Mouse (Mus musculus) CD4-positive, CD25-positive, alpha-beta regulatory T cell, adult 4 months (primary cell): ENCODE data around the gene Cd81. TPM values are rescaled to one million over a fixed set of nuclear protein-coding genes. Genes with fewer than 3 reads are reported as not detected.

ENCODE experiments used
- ATAC-seq: one replicate; pipeline ENCODE4 v1.8.0; 2017
- polyA plus RNA-seq, 2 experiments: library from polyadenylated mRNA; unstranded; fragments of 100-300 nt; shearing (Covaris generic); gene quantifications; one replicate each; pipeline ENCODE4 v1.2.1; 2017

Cd81 gene
- polyA plus RNA-seq = 100 to 1,000 TPM; 290 to 354 TPM

DNA sequence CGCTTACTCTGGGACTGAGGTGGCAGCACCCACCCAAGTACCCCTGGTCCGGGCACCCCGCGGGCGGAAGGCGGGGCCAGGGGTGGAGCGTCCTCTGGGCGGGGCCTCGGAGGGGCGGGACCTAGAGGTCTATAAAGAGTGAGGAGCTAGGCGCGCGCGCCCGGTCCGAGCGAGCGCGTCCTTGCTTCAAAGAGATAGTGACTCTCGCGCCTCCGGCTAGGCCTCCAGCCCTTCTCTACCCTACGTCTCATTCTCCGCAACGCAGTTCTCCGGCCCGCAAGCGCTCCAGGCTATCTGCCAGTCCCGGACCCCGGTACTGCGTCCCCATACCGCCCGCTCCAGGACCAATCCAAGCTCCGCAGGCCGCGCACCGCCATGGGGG lies at the start of gene Cd81:
TSS of gene Cd81 (plus strand) at position 114 of the 382 bp plus-strand sequence.
- peak; percentile 83 for ATAC-seq

DNA sequence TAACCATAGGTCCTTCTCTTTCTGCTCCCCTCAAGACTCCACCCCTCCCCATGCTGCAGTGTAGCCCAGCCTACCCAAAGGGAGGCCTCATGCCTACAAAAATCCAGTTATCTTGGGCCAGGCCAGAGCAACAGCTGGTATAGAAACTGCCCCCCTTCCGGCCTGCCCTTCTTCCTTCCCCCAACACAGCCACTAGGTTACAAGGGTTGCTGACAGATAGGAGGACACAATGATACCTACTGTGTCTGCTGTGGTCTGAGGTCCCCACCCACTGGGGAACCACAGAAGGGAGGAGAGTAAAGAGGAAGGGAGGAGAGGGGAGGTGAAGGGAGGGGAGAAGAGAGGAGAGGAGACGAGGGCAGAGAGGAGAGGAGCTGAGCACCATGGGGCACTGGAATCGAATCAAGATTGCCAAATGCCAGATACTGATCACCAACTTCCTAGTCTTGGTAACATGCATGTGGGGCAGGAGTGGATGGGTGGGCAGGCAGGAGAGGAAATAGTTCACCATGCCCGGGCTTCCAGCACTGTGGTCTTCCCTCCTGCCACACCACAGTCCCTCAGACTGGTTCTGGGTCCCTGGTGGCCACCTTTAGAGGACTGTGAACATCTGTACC lies 47.7 kb upstream of the Cd81 start, which contains the start of gene Tspan32:
TSS of gene Tspan32 (plus strand) at position 320 of the 617 bp plus-strand sequence.
- peak; percentile 67 for ATAC-seq

DNA sequence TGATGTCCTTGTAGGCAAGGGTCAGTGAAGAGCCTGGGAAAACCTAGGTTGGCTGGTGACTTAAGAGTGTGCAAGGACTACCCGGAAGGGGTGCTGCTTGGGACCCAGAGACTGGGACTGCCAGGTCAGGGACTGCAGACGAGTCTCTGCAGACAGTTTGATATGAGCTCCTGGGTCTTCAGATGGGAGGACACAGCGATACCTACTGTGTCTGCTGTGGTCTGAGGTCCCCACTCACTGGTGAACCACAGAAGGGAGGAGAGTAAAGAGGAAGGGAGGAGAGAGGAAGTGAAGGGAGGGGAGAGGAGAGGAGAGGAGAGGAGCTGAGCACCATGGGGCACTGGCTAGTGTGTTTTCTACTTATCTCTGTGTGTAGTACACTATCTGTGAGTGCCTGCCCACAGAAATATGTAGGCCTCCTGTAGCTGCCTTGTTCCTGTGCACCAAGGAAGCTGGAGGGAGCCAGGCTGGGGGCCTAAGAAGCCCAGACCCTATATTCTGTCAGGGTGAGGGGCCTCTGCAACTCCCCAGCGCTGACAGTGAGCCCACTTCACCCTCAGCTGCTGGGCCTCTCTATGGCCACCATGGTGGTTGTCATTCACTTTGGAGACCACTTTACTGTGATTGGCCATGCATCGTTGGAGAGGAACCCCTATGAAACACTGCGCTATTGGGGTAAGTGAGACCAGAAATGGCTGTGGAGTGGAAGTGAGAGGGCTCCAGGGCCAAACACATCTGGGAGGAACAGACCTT lies 47.0 kb upstream of the Cd81 start:
- peak; percentile 48 for ATAC-seq

DNA sequence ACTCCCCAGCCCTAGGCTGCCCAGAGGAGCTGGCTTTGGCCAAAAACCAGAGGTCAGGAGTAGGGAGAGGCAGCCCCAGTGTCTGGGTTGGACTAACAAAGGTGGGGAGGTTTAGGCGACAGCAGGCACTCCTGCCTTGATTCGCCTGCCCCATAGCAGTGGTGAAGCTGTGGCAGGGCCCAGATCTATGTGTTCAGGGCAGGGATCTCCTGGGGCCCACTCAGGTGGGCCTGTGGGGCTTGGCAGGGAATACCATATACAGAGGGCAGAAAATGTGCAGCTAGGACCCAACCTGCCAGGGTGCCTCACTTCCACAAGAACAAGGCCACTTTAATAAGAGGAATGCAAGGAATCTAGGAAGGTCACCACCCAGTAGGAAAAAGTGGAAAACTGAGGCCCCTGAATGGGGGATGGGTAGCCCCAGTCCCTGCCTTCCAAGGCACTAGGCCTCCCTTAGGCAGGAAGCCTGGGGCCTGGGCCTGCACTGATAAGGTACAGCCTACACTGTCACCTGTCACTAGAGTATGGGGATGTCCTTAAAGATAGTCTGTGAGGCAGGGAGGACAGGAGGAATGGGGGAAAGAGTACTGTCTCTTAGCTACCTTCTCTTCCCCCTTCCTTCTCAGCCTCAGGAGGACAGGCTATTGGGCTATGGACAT lies 46.3 kb upstream of the Cd81 start:
- no peak for ATAC-seq

DNA sequence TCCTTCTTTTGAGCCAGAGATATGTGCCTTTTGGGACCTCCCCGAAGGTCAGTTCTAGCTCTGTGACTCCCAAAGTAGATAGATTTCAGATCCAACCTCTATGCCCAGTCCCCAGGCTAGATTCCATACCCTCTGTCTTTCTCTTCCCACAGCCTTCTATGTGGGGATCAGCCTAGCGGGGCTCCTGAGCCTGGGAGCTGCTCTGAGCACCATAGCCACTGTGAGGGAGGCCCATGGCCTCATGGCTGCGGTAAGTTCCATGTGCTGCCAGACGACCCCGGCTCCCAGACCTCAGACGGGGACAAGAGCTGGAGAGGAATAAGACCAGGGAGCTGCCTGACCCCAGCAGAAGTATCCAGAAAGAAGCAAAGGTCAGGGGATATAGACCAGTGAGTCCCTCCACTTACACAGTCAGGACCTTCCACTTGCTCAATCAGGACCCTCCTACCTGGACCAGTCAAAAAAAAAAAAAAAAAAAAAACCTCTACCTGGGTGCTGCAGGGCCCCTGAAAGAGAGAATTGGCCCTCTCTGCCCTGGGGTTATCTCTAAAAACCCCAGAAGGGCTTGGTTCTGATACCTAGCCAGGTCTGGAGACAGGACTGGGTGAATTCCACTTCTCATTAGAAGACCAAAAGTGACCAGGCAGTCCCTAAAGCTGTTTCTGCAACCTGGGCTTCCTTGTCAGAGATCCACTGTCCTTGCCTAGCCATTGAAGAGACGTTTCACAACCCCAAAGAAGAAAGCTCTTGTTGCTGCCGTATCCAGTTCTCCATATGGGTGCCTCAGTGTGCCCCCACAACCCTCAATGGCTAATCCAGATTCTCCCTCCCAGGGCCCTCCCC lies 45.6 kb upstream of the Cd81 start:
- ATAC-seq = no peak

DNA sequence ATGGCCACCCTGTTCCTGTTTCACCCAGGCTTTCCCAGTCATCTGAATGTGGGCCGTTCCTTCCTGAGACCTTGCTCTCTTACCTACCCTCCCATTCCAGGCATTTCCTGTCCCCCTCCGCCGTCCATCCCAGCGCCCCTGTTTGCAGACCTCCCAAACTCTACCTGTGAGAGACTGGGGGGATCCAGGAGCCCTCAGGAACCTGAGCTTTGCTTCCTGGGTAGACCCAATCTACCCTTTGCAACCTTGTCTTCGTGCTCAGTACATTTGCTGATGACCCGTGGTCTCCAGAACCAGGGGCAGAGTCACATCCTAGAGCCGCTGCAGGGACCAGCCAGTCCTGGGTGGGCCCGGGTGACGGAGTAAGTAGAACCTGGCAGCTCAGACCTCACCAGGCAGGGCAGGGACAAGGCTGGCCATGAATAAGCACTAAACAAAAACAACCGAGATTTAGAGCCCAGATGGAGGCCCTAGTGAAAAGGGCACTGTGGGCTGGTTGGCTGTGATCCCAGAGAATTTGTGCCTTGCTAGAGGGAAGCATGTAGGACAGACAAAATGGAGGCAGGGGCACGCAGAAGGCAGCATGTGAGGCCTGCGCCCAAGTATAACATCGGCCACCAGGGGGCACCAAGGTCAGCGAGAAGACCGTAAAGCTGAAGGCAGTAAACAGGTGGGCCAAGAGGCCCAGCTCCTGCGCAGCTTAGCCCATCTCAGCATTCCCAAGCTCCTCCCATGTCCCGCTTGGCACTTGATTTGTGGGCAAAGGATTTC lies 44.8 kb upstream of the Cd81 start:
- peak; percentile 50 for ATAC-seq

DNA sequence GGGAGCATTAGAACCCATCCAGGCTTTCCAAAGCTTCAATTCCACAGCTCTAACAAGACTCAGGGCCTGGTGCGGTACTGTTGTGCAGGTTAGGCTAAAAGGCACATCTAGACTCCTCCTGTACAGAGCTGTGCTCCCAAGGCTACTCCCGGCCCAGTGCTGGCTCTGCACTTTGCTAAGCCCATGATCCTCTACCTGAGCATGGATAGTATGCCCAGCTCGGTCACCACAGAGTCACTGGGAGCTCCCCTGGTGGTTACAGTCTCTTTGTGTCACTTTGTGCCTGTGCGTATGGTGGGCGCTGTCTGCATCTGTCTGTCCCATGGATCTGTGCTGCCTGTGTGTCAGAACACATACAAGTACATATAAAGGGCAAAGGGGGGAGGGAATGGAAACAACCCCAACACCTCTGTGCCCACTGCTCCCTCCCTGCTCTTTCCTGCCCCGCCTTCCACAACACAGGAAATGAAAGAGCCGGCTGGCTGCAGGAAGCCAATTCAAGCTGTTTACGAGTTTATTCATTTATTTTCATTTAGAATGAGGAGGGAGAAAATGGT lies 44.1 kb upstream of the Cd81 start:
- peak; percentile 64 for ATAC-seq

DNA sequence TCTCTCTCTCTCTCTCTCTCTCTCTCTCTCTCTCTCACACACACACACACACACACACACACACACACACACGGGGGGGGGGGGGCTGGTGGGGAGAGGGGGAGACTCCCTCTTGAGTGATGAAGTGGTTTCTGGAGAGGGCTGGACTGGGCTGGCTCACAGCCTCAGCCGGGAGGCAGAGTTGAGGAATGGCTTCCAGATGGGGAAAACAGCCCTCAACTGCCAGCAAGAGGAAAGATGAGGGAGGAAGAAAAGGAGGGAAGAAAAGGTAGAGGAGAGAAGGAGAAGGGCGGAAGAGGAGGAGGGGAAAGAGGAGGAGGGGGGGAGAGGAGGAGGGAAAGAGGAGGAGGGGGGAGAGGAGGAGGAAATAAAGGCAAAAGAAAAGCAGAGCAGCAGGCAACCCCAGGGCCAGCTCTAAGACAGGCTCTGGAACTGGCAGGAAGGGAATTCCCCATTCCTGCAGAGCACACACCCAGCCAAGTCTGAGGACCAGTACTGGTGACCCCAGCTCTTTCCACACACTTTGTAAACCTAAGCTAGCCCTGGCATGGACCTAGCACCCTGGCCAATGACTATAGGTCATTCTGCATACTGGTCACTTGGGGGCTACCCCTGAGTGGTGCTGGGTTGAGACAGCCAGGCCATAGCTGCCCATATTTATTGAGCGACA lies 43.4 kb upstream of the Cd81 start:
- ATAC-seq = no peak

DNA sequence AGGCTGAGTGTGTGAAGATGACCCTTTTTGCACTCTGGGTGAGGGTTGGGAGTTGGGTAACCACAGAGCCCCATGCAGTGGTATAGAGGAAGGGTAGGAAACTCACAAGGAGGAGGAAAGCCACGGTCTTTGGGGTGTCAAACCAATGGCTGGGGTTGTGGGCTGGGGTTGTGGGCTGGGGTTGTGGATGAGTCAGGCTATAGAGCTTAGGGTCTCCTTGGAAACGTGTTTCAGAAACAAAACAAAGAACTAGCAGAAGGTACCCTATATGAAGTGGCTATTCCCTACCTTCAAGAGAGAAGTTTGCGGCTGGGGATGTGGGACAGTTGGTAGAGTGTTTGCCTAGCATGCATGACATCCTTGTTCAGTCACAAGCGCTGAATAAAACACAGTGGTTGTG lies 42.5 kb upstream of the Cd81 start:
- no peak for ATAC-seq

DNA sequence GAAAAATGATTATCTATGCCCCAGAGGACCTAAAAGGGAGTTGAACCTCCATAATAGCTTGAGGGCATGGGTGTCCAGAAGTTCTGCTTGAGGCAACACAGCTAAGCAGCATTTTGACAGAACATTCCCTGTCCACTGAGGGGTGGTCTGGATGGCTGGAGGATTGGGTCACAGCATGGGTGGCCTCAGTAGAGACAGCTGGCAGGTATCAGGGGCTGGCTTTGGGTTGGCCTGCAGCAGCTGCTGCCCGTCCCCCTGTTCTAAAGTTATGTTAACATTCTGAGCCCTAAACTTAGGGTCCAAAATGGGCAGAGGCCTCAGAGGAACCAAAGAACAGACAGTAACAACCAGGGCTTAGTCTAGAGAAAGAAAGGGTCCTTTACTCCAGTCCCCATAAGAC lies 41.3 kb upstream of the Cd81 start:
- ATAC-seq = no peak

DNA sequence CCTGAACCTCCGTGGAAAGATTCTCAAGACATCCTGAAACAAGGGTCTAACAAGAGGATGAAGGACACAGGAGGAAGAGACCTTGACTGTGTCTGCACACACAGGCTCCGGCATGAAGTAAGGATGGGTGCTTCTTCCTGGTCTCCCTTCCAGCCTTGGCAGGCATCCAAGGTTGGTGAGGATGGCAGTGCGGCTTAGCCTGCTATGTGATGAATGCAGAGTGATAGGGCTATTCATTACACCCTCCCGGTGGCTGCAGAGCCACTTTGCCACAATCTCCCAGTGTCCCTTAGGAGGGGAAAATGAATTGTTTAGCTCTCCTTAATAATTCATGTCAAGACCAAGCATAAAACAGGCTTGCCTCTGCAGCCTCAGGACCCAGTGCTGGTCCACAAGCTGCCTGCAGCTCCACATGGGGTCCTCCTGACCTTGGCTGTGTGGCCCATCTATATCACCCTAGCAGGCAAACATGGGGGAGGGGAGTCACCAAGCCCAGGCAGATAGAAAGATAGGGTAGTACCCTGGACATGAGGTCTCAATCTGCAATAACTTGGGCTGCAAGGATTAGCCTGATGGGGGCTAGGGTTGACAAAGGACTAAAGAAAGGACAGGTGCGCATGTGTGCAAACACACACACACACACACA lies 40.2 kb upstream of the Cd81 start:
- ATAC-seq = no peak

DNA sequence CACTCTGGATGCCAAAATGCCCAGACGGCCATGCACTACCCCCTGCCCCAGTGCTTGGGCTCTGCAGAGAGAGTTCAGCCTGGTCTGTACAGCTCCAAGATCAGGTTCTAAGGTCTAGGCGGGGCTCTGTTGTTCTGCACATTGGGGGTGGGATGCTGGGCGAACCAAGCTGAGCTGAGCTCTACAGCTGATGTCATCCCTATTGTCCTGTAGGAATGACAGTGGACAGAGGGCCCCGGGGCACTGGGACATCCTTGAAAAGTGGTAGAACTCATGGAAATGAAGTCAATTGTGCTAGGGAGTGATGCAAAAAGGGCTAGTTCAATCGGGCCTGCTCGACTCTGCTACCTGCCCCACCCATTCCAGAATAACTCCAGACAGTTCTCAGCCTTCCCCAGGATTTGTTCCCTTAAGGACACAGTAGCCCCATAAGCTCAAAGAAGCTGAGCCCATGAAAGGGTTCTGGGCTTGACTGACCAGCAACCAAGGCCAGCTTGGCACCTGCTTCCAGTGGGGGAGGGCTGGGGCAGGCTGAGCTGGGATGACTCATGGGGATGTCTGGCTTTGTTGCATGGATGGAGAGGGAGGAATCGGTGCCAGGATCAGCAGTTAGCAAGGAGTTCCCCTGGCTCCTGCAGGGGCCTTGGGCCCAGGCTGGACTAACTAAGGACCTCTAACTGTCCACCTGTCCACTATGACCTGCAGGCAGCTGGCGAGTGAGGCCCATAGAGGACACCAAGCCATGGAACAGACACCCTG lies 38.9 kb upstream of the Cd81 start:
- no peak for ATAC-seq

DNA sequence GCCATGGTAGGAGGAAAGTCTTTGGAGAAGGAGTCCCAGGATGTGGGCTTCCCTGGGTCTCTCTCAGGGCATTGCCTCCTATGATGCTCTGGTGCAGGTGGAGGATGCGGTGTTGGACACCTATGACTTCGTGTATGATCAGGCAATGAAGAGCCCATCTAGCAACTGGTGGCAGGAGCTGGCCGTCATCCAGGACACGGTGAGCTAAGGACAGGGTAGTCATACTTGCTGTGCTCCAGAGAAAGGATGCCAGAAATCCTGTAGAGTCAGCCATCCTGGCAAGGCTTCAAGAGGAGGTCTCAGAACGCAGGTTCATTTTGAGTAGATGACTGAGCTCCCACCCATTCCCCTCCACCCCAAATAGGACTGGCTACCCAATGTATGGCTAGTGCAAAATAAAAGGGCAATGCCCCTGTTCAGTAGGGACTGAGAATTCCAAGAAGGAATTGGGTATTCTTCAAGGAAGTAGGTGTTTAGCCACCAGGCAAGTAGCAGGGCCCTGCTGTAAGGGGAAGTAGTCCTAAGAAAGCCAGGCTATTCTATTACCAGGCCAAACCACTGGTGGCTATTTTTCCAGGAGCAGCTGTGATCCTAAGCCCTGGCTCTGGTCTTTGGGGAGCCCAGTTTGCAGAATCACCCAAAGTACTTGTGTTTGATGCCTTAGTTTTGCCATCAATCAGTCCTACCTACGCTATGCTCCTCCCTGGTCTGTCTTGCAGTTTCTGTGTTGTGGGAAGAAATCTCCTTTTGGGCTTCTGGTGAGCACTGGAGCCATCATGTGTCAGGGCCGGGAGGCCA lies 37.5 kb upstream of the Cd81 start:
- ATAC-seq = no peak

DNA sequence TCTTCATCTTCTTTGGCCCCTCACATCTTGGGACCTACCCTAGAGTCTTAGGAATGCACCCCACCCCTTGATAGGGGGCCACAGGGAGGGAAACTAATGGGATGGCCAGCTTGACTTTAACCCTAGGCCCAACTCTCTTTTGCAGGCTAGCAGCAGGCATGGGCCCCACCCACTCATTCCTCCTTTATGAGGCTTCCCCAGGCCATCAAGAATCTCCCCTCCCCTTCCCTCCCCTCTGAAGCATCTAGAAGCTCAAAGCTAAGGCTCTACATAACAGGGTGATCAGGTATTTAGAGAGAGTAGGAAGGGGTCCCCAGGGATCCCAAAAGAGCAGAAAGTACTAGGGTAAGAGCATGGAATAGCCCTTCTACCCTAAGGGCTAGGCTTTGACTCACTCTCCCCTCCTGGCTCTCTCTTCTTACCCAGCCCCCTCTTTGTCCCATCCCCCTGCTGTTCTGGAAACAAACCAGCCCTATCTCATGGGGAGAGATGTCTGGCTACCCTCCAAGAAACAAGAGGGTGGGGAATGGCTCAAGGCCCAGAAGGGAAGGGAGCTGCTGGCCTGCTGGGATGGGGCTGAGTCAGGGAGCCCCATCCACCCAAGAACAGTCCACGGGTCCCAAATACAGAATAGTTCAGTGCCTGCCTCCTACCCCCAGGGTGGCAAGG lies 36.6 kb upstream of the Cd81 start:
- ATAC-seq = no peak

DNA sequence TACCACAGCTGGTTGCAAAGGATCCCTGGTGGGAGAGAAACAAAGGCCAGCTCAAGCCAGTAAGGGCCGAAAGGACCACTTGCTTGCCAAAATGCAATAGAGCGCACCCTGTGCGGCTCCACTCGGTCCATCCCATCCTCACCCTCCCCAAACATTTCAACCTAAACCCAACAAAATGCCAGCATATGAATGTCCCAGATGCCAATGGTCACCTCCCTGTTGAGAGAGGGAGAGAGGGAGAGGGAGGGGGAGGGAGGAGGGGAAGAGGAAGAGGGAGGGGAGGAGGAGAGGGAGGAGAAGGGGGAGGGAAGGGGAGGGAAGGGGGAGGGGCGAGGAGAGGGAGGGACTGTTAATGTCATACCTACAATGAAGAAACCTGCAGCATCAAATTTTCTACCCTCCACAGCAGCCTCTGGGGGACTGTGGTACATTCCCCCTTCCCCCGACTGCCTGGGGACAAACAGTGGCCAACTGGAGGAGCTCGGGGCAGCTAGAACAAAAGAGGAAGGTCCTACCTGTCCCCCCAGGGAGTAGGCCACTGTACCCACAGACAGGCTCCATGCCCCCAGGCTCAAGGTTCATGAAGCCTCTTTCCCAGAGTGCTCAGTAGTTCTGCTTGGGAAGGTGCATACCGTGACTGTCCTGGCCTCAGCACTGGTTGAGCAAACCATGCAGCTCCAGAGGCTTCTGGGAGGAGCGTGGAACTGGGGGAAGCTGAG lies 36.0 kb upstream of the Cd81 start:
- ATAC-seq = no peak

DNA sequence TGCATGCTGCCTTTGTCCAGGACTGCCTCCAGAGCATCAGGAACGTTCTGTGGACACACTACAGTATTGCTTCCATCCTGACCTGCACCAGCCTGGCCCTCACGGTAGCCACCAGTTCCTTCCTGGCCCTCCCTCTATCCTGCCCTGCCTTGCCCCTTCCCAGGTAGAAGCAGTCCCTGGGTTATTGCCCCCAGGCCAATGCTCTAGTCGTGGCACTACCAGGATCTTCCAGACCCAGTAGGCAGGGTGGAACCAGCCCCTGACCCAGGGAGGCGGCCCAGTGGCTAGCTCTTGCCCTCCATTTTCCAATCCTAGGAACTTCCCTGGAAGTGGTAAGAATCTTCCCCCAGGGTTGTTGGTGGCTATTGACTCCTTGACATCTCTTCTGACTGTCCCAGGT lies 35.4 kb upstream of the Cd81 start:
- ATAC-seq = no peak

DNA sequence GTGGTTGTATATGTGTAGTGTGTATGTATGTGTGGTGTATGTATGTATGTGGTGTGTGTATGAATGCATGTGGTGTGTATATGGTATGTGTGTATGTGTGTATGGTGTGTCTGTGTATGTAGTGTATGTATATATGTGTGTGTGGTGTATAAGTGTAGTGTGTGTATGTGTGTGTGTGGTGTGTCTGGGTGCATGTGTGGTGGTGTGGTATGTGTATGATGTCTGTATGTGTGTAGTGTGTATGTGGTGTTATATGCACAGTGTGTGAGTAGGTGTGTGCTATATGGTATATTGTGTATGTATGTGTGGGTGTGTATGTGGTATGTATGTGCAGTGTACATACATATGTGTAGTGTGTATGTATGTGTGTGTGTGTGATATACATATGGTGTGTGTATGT lies 32.5 kb upstream of the Cd81 start:
- ATAC-seq = no peak

DNA sequence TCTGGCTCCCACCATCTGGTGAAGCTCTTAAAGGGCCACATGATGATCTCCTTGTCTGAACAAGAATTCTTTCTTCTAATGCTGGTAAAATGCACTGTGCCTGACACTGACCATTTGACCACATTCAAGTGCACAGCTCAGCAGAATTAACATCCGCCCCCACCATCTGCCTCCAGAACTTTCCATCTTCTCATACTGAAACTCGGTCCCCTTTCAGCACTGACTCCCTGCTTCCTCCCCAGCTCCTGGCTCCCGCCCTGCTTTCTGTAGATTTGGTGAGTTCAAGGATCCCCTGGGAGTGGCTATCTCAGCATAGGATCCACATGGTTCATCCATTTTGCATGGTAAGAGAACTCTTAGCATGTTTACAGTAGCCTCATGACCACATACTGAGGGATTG lies 31.8 kb upstream of the Cd81 start:
- ATAC-seq = no peak
